Mouse (Mus musculus) small intestine, adult 2 months (tissue): ENCODE results near the gene Fam219b.

ENCODE experiments used
- CTCF ChIP-seq: fragments of 200-500 bp; IDR thresholded peaks from 2 replicates; pipeline ENCODE4 v1.5.1; 2012; ENCODE audit warnings: low read depth, mild to moderate bottlenecking, control low read depth, inconsistent platforms, low read length, moderate library complexity, mixed read lengths; ENCODE audit not compliant: insufficient replicate concordance, insufficient read length; ENCODE audit errors: extremely low read depth
- POLR2A ChIP-seq: fragments of 200-500 bp; IDR thresholded peaks from 2 replicates; pipeline ENCODE4 v1.6.1; 2012; ENCODE audit warnings: low read depth, mild to moderate bottlenecking, control low read depth, inconsistent platforms, low read length, moderate library complexity

GRCm38 (mm10) chr9:57501452-57501851, 35.9 kb upstream of the Fam219b start:
- TF ChIP-seq CTCF, result no peak
- no peak for TF ChIP-seq POLR2A
